Mouse (Mus musculus) kidney, embryonic 15.5 days (tissue): ENCODE data around the gene Svs1. TPM values are rescaled to one million over a fixed set of nuclear protein-coding genes. Genes with fewer than 3 reads are reported as not detected.

Source experiments
- ATAC-seq: fragments of 200-750 bp; cut with Nextera tagmentation; replicated peaks from 2 replicates; pipeline ENCODE4 v1.8.0; 2017; ENCODE audit warnings: moderate TSS enrichment; ENCODE audit not compliant: low FRiP score
- H3K27ac ChIP-seq: fragments of 300-500 bp; sonication (generic); 2 replicates; pipeline ENCODE4 v1.5.1; 2015; ENCODE audit warnings: mild to moderate bottlenecking, inconsistent platforms
- H3K27me3 ChIP-seq: fragments of 300-500 bp; sonication (generic); 2 replicates; pipeline ENCODE4 v1.6.1; 2015; ENCODE audit warnings: inconsistent platforms
- H3K36me3 ChIP-seq: fragments of 300-500 bp; sonication (generic); 2 replicates; pipeline ENCODE4 v1.6.1; 2015; ENCODE audit warnings: inconsistent platforms
- H3K4me1 ChIP-seq: fragments of 300-500 bp; sonication (generic); 2 replicates; pipeline ENCODE4 v1.6.1; 2015; ENCODE audit warnings: inconsistent platforms
- H3K4me2 ChIP-seq: fragments of 300-500 bp; sonication (generic); 2 replicates; pipeline ENCODE4 v1.6.1; 2015; ENCODE audit warnings: moderate library complexity, mild to moderate bottlenecking, inconsistent platforms
- H3K4me3 ChIP-seq: fragments of 300-500 bp; sonication (generic); replicated peaks from 2 replicates; pipeline ENCODE4 v1.5.1; 2015; ENCODE audit warnings: mild to moderate bottlenecking, inconsistent platforms
- H3K9ac ChIP-seq: fragments of 300-500 bp; sonication (generic); 2 replicates; pipeline ENCODE4 v1.6.1; 2015; ENCODE audit warnings: mild to moderate bottlenecking, inconsistent platforms
- H3K9me3 ChIP-seq: fragments of 300-500 bp; sonication (generic); replicated peaks from 2 replicates; pipeline ENCODE4 v1.6.1; 2016; ENCODE audit warnings: inconsistent platforms
- WGBS: fragments of 180-500 bp; shearing (Covaris S2); methylation state at CpG from one replicate; pipeline ENCODE4 v1.1.7; 2015; ENCODE audit warnings: mixed read lengths; 5-methylcytosine and 5-hydroxymethylcytosine counted together
- polyA plus RNA-seq: library from polyadenylated mRNA; unstranded; fragments of >200 nt; fragmentation: Nextera tagmentation; extraction: Ambion mirVana; gene quantifications from 2 replicates; pipeline ENCODE4 v1.2.1, GENCODE M21; 2015

Svs1 gene
- polyA plus RNA-seq, 1 experiment from 2014 or later = not detected

DNA sequence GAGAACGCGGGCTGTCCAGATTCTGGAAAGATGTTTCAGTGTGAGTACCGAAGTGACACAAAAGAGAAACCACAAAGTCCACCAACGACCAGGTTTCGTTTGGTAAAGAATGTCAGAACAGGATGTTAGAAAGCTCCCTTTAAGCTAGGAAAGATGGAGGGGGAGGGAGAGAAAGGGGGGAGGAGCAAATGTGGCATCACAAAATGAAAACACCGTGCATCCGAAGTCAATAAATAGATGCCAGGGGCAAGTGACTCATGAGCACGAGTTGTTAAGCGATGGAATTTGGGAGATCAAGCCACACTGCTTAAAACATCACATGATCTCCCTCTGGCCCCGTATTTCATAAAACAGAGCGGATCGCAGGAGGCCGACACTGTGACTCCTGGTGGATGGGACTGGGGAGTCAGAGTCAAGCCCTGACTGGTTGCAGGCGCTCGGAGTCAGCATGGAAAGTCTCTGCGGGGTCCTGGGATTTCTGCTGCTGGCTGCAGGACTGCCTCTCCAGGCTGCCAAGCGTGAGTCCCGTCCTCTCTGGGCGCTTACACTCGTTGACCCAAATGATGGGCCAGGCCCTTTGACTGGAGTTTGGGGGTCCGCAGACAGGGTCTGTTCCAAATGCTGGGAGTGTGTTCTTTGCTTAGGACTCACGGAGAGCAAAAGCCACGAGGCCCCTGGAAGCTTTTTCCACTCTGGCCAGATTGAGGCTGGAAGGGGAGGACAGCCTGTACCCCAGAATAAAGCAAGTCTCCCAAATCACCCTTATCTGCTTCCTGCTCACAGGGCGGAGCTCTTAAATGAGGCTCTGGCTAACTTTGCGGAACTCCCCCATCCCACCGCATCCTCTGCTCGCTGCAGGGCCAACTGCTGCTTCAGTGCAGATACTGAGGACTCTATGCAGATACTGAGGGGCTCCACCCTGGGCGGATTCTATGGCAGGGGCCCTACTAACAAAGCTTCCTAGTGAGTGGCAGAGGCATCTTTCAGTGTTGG, 49.9 kb downstream of the Svs1 start, which contains the start of gene Gpnmb:
Gene Gpnmb (plus strand): TSS at position 272 of the 993 bp plus-strand sequence.
- Histone ChIP-seq H3K36me3 (no peaks in the 10 kb centered on the region), H3K27ac (no peak within 1 kb of the TSS), H3K27me3 (peaks cover 15% of the 10 kb centered on the region), H3K9me3 (no peaks in the 10 kb centered on the region), H3K4me1 (peaks cover 28% of the 10 kb centered on the region), H3K4me3 (peak within 1 kb of the TSS; percentile 19), H3K4me2 (peak within 1 kb of the TSS; percentile 50), H3K9ac (peak within 1 kb of the TSS; percentile 23; the same call in 1 of the 2 replicates)
- 0 out of 2 replicates have a peak, but pooled peaks have one; percentile 36 for ATAC-seq
- 41% methylated on average over 28 of the region's 28 CpGs for WGBS

DNA sequence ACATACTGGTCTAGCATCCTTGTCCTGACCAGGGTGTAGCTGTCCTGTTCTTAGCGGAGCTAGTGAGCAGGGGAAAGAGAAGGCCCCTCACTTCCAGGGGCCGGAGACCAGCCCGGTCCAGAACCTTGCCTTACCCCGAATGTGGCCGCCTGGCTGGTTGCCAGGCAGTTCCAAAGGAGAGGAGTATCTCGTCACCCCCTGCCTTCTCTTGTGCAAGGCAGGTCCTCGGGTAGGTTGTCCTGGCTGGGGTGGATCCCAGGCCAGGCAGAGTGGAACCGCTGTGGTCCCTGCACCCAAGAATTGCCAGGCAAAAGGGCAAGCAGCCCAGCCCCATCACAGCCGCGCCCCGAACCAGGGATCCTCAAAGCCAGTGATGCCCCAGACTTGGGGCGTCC, 50.6 kb downstream of the Svs1 start:
- ATAC-seq = no peak
- peaks cover 15% of the 10 kb centered on the region for H3K27me3 ChIP-seq
- no peak overlapping the region for H3K27ac ChIP-seq
- no peaks in the 10 kb centered on the region for H3K9me3 ChIP-seq
- no peaks in the 10 kb centered on the region for H3K36me3 ChIP-seq
- no peak overlapping the region; the same call in 1 of the 2 replicates for H3K4me2 ChIP-seq
- peaks cover 21% of the 10 kb centered on the region for H3K4me1 ChIP-seq
- WGBS = 69% methylated on average over 12 of the region's 12 CpGs
- H3K9ac ChIP-seq = no peak overlapping the region
- no peak overlapping the region for H3K4me3 ChIP-seq

DNA sequence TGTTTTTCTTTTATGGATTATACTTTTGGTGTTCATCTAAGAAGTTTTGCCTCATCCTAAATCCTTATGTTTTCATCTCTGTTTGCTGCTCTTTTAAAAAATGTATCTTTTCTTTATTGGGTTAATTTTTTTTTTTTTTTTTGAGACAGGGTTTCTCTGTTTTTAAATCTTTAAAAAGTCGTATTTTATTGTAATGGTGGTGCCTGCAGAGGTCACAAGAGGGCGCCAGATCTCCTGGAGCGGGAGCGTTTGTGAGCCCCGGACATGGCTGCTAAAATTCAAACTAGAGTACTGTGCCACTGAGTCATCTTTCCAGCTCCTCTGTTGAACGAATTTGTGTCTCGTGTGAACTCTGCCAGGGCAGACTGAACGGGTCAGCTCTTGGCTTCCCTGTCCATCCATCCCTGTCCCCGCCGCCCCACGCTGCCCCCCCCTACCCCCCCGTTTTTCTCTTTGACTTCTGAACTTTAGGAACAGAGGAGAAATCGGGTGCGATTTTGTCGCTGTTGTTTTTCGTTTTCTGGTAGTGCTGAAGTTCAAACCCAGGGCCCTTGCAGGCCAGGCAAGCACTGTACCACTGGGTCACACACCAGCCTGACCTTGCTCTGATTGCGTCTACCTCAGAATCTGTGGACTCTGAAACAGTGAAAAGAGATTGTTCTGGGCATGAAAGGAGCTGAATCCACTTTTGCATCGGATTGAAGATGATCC, 53.0 kb downstream of the Svs1 start:
- Histone ChIP-seq H3K9me3 (no peaks in the 10 kb centered on the region), H3K4me3 (peak overlapping the region; percentile 35), H3K27ac (no peak overlapping the region), H3K36me3 (no peaks in the 10 kb centered on the region), H3K4me2 (peak overlapping the region; percentile 53), H3K27me3 (peaks cover 15% of the 10 kb centered on the region), H3K9ac (no peak overlapping the region), H3K4me1 (peaks cover 20% of the 10 kb centered on the region)
- no peak for ATAC-seq
- WGBS = 11% methylated on average over 18 of the region's 18 CpGs

Other genes with a start within 250 kb of the Svs1 start
- 32.4 and 33.1 TPM in 2 replicates for gene Gimap1, start 247.8 kb upstream of the Svs1 start, polyA plus RNA-seq
- 16.4 and 16.5 TPM in 2 replicates for gene Gimap5, start 240.7 kb upstream of the Svs1 start, polyA plus RNA-seq
- 0.08 TPM in 1 of 2 replicates, not detected in the other for gene Gimap3, start 216.0 kb upstream of the Svs1 start, polyA plus RNA-seq
- 148 and 153 TPM in 2 replicates for gene Tmem176a, start 145.9 kb upstream of the Svs1 start, polyA plus RNA-seq
- gene Tmem176b, start 145.4 kb upstream of the Svs1 start, polyA plus RNA-seq = 353 and 363 TPM in 2 replicates
- 2.6 and 3.4 TPM in 2 replicates for gene Aoc1, start 114.0 kb upstream of the Svs1 start, polyA plus RNA-seq
- gene 1600015I10Rik, start 57.0 kb upstream of the Svs1 start, polyA plus RNA-seq = not detected in 2 replicates
- not detected in 2 replicates for gene Doxl2, start 11.9 kb upstream of the Svs1 start, polyA plus RNA-seq
- gene Gpnmb, start 49.7 kb downstream of the Svs1 start, polyA plus RNA-seq = 0.38 and 1.1 TPM in 2 replicates
- gene Malsu1, start 86.9 kb downstream of the Svs1 start, polyA plus RNA-seq = 77.6 and 79.6 TPM in 2 replicates
- 46.2 and 49.7 TPM in 2 replicates for gene Igf2bp3, start 228.1 kb downstream of the Svs1 start, polyA plus RNA-seq